Mouse (Mus musculus) cerebellum, adult 11-12 months (tissue): ENCODE results near the gene Crybg2.

Experiments used
- DNase-seq: peaks from one replicate; pipeline ENCODE4 v3.0.0; 2022

Crybg2 gene

GRCm38 (mm10) chr4:134058908-134059307, 1.7 kb upstream of the Crybg2 start:
- no peak for DNase-seq

- DNase-seq = no peak
Measured at GRCm38 (mm10) chr4:134061166-134061830, 683 bp downstream of the Crybg2 start.

DNA sequence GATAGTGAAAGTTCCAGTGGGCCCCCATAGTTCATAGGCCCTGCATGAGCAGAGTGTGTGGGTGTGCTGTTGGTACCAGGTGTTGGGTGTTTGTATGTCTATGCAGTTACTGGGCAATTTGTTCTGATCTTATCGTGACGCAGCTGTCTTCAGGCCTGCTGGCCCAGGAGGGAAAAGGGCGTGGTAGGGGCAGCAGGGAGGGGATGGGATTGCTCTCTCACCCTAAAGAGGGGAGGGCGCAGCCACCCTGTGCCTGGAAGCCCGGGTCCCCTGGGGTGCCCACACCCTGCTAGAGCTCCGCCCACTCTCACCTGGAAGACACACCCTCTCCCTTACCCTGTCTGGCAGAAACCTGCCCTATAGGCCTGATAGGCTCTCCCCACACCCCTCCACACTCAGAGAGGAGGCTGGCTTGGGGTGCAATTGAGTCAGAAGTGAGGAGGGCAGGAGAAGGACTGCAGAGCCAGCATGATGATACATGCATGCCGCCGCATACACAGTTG, 1.4 kb downstream of the Crybg2 start:
- DNase-seq = no peak

GRCm38 (mm10) chr4:134062561-134062960, 1.9 kb downstream of the Crybg2 start:
- no peak for DNase-seq

DNA sequence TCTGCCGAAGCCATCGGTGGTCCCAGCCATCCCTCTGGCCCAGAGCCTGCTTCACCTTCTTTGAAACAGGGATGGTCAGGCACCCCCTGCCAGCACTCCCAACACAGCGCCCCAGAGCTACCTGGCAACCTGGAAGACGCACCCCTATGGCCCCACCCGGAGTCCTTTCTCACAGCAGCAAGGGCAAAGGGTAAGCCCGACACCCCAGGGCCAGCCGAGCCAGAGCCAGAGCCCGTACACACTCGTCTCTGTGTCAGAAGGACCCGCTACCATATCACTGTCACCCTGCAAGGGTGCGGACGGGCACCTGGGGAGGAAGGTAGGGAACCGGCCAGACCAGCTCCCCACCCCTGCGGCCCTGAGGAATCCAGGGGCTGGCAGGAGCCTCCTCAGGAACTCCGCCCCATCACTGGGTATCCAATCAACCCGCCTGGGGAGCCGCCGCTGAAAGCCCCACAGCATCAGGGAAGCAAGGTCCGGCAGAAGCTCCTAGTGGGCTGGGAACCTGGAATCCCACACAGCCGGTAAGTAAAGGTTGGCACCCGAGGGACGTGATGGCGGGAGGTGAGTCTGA, 4.9 kb downstream of the Crybg2 start:
- no peak for DNase-seq

DNA sequence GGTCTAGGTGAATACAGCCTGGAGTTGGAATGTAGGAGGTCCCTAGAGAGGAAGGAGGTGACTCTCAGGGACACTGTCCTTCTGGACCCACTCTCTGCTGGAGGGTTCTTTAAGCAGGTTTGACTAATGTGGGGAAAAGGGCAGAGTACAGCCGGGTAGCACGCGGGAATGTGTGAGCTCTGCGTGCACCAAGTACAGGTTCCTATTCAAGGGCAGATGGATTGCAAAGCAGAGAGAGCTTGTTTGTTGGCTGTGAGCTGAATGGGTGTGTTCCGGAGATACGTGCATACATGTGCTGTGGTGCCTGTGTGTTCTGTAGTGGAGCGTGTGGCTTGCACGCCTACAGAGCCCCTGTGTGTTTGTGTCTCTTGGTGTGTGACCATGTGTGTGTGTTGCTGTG, 6.8 kb downstream of the Crybg2 start:
- no peak for DNase-seq

GRCm38 (mm10) chr4:134067833-134068544, 7.4 kb downstream of the Crybg2 start:
- no peak for DNase-seq

- no peak for DNase-seq
Measured at GRCm38 (mm10) chr4:134068793-134069580, 8.4 kb downstream of the Crybg2 start.

DNA sequence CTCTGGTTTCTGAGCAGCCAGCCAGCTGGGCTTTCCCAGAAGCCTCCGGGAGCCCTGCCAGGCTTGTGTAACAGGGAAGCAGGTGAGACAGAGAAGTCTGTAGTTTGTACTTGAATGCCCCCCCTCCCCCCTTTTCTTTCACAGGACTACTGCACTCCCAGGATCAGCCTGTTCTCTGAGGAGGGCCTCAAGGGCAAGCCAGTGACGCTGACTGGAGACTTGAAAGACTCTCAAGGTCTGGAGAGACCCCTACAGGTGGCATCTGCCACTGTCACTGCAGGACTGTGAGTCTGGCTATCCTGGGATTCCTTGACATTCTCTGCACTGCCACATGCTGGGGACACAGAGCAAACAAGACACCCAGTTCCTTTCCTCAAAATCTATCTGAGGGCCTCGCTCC, 18.1 kb downstream of the Crybg2 start:
- peak; percentile 42 for DNase-seq

GRCm38 (mm10) chr4:134080674-134081073, 20.1 kb downstream of the Crybg2 start:
- DNase-seq = no peak

DNA sequence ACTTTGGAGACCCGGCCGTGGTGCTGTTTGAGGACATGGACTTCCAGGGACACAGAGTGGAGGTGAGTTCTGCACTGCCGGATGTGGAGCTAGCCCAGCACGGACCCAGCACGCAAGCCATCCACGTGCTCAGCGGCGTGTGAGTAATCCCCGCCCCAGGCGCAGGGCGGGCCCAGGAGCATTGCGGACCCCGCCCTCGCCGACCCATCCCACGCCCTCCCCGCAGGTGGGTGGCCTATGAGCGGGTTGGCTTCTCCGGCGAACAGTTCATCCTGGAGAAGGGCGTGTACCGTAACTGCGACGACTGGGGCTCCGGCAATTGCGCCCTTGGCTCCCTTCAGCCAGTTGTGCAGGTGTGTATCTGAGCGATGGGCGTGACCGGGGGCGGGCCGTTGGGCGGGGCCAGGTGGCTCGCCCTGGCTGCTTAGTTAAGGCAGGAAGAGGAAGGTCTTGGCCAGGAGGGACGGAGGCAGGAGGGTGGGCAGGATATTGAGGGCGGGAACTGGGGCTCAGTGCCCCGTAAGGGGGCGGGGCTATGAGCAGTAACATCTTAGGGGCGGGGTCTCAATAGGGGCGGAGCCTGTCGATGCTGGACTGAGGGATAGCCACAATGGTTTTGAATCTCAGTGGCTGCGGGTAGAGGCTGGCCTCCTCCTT, 21.2 kb downstream of the Crybg2 start:
- DNase-seq = peak; percentile 55

GRCm38 (mm10) chr4:134082460-134082859, 21.8 kb downstream of the Crybg2 start:
- DNase-seq = no peak

- DNase-seq = no peak
Measured at GRCm38 (mm10) chr4:134084999-134085398, 24.4 kb downstream of the Crybg2 start.

GRCm38 (mm10) chr4:134087412-134087811, 26.8 kb downstream of the Crybg2 start:
- peak; percentile 42 for DNase-seq

GRCm38 (mm10) chr4:134089029-134089428, 28.4 kb downstream of the Crybg2 start:
- no peak for DNase-seq

DNA sequence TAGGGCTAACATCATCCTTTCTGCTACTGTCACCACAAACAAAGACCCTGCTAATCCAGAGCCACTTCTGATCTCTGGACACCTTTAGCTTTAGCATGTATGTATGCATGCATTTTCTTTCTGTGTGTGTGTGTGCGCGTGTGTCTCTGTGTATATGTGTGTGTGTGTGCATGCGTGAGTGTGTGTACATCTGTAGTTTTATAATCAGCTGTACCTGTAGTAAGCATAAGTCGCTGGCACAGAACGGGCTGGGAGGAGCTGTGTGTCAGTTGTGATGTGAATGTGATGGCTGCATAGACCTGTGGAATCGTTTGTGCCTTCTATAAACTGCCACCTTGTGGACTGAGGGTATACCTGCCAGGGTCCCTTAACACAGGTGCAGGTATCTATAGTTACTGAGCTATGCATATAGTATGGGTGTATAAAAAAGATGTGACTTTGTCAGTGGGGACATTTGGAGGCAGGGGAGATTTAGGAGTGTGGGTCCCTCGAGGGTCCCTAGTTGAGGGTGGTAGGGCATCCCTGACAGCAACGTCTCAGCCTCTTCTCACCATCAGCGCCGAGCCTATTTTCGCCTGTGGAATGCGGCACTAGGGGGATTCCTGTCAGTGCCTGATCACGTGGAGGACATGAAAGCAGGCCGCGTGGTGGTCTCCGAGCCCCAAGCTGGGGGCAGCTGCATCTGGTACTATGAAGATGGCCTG, 30.1 kb downstream of the Crybg2 start:
- DNase-seq = no peak

- no peak for DNase-seq
Measured at GRCm38 (mm10) chr4:134091225-134091529, 30.6 kb downstream of the Crybg2 start.

DNA sequence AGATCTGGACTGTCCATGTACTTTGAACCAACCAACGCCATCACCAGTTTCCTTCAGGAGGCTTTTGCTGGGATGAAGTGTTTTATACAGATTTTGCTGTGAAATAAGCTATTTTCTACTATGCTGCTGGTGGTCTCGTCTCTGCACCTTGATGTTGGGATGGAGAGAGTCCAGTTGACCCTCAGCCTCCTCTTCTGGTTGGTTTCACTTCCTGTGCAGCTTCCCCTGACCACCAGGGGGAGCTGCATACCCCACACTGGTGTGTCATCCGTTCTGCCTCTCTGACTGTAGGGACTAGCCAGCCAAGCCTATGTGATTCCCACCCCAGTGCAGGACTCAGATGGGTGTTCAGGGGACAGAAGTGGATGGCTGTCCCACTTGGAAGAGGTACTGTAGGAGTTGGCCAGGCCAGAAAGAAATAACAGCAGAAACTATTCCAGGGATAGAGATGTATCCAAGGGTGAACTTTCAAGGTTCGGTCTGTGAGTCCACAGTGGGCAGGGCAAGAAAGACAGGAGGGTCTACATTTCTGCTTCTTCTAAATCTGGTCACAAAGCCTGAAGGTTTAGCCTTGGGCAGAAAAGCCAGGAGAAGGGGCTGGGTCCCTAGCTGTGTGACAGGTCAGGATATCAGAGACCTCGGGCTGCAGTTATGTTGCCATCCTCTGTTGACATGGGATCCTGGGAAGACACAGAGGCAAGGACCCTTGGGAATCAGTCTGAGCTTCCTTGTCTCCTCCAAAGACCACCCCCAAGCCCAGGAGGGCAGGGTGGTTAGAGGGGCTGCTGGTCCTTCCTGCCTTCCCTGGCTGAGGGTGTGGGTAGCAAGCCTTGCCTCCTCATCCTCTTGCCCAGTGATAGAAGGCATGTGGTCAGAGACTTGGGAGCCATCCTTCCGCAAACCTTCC, 32.0 kb downstream of the Crybg2 start:
- DNase-seq = no peak

- no peak for DNase-seq
Measured at GRCm38 (mm10) chr4:134094004-134094564, 33.5 kb downstream of the Crybg2 start.

- DNase-seq = no peak
Measured at GRCm38 (mm10) chr4:134094923-134095547, 34.4 kb downstream of the Crybg2 start, which contains the start of gene Cd52. Gene Cd52 (minus strand): TSS chr4:134095082.
